ENCODE assay signal across 8 mouse cellular contexts in genomic region chr10:80208841-80209371, GRCm38 (mm10). TPM values are rescaled to one million over a fixed set of nuclear protein-coding genes. Genes with fewer than 3 reads are reported as not detected.
DNase-seq lines count a peak whose midpoint lies in the region; ATAC-seq and TF ChIP-seq lines count a peak whose summit lies in the region.

No protein-coding gene starts in this region.

- H3K27me3 ChIP-seq in heart, embryonic 14.5 days (ENCODE audit: control insufficient read depth, insufficient read depth, low read length) = no peaks in the 10 kb centered on the region; the same call in 1 of the 2 replicates
- H3K27me3 ChIP-seq in forebrain, embryonic 13.5 days = no peaks in the 10 kb centered on the region
- no peaks in the 10 kb centered on the region for H3K27me3 ChIP-seq in midbrain, embryonic 11.5 days (ENCODE audit: control insufficient read depth, insufficient read depth, low read length)

- no peak overlapping the region for H3K27ac ChIP-seq in heart, embryonic 14.5 days (replicated peaks in 1 of 2; ENCODE audit: control insufficient read depth in 1 of 2, insufficient read depth in 1 of 2, low read depth in 2 of 2, low read length in 2 of 2)
- H3K27ac ChIP-seq in ES-E14 (ENCODE audit: insufficient read depth, low read depth, low read length, poor library complexity, severe bottlenecking) = no peak overlapping the region
- peak overlapping the region; percentile 82 for H3K27ac ChIP-seq in forebrain, embryonic 13.5 days
- peak overlapping the region; percentile 75 for H3K27ac ChIP-seq in midbrain, embryonic 11.5 days (ENCODE audit: low read depth, low read length)

- H3K4me3 ChIP-seq in heart, embryonic 14.5 days (ENCODE audit: control insufficient read depth in 1 of 2, insufficient read depth in 1 of 2, low read depth in 1 of 2, low read length in 2 of 2) = no peak overlapping the region
- H3K4me3 ChIP-seq in ES-E14 (ENCODE audit: insufficient read depth in 1 of 2, low read depth in 1 of 2, low read length in 2 of 2, poor library complexity in 1 of 2, severe bottlenecking in 1 of 2) = peak overlapping the region in 1 of 2 experiments; percentile 42; a peak in 2 of 4 replicates
- peak overlapping the region; percentile 21; the same call in 1 of the 2 replicates for H3K4me3 ChIP-seq in forebrain, embryonic 13.5 days
- peak overlapping the region; percentile 24 for H3K4me3 ChIP-seq in midbrain, embryonic 11.5 days (ENCODE audit: low read depth, low read length)

- no peak for ATAC-seq in heart, embryonic 14.5 days (ENCODE audit: insufficient number of reproducible peaks, insufficient read depth, low FRiP score, low read depth)
- peak; percentile 76 for ATAC-seq in forebrain, embryonic 13.5 days
- ATAC-seq in midbrain, embryonic 11.5 days (ENCODE audit: low FRiP score) = peak; percentile 47
- ATAC-seq in activated CD4-positive, CD25-positive, alpha-beta regulatory T cell, adult 4 months = no peak

- peaks cover 2 to 4% of the 10 kb centered on the region in 2 experiments; a peak in 2 of 4 replicates for H3K4me1 ChIP-seq in heart, embryonic 14.5 days (ENCODE audit: control insufficient read depth in 2 of 2, insufficient read depth in 2 of 2, low read length in 2 of 2)
- peaks cover under 1 to 17% of the 10 kb centered on the region in 2 experiments; a peak in 2 of 4 replicates for H3K4me1 ChIP-seq in ES-E14 (ENCODE audit: control insufficient read depth in 2 of 2, insufficient read depth in 2 of 2, low read length in 2 of 2, poor library complexity in 1 of 2)
- H3K4me1 ChIP-seq in forebrain, embryonic 13.5 days = peaks cover 34% of the 10 kb centered on the region
- H3K4me1 ChIP-seq in midbrain, embryonic 11.5 days (ENCODE audit: control insufficient read depth, insufficient read depth, low read length) = peaks cover 31% of the 10 kb centered on the region

- 17% methylated on average over 24 of the region's 24 CpGs for WGBS in heart, embryonic 14.5 days
- WGBS in forebrain, embryonic 13.5 days = 3% methylated on average over 24 of the region's 24 CpGs
- WGBS in midbrain, embryonic 11.5 days = 4% methylated on average over 24 of the region's 24 CpGs

- no peak overlapping the region for H3K9ac ChIP-seq in heart, embryonic 14.5 days (ENCODE audit: low read length)
- H3K9ac ChIP-seq in ES-E14 (ENCODE audit: insufficient read depth, low read depth, low read length, poor library complexity, severe bottlenecking) = peak overlapping the region; percentile 41
- H3K9ac ChIP-seq in forebrain, embryonic 13.5 days = peak overlapping the region; percentile 58
- peak overlapping the region; percentile 55 for H3K9ac ChIP-seq in midbrain, embryonic 11.5 days (ENCODE audit: low read length)

- no peaks in the 10 kb centered on the region for H3K9me3 ChIP-seq in heart, embryonic 14.5 days (ENCODE audit: control insufficient read depth, low read length)
- no peaks in the 10 kb centered on the region for H3K9me3 ChIP-seq in ES-E14 (ENCODE audit: control insufficient read depth, insufficient read depth, low read depth, low read length)
- no peaks in the 10 kb centered on the region for H3K9me3 ChIP-seq in forebrain, embryonic 13.5 days (replicated peaks)
- no peaks in the 10 kb centered on the region for H3K9me3 ChIP-seq in midbrain, embryonic 11.5 days (ENCODE audit: control insufficient read depth, low read length)

- DNase-seq in heart, adult 18-20 months = no peak
- no peak for DNase-seq in ES-E14 (ENCODE audit: low read depth, low spot score)
- peak; percentile 94 for DNase-seq in midbrain, embryonic 11.5 days (ENCODE audit: low spot score, missing footprints)
- no peak for DNase-seq in lung, postnatal 14 days
- no peak for DNase-seq in lung, postnatal 10 days

- no peaks in the 10 kb centered on the region for H3K36me3 ChIP-seq in heart, embryonic 14.5 days (ENCODE audit: control insufficient read depth, insufficient read depth, low read length)
- H3K36me3 ChIP-seq in ES-E14 (ENCODE audit: control insufficient read depth, insufficient read depth, low read length, poor library complexity, severe bottlenecking) = no peaks in the 10 kb centered on the region
- H3K36me3 ChIP-seq in forebrain, embryonic 13.5 days (ENCODE audit: poor library complexity, severe bottlenecking) = no peaks in the 10 kb centered on the region
- H3K36me3 ChIP-seq in midbrain, embryonic 11.5 days (ENCODE audit: control insufficient read depth, insufficient read depth, low read length) = no peaks in the 10 kb centered on the region

- in situ Hi-C loops in ES-E14 (cut with MboI; ENCODE audit: low sequenced_read_pairs in 2 of 2, unreplicated experiment in 2 of 2) = no loop called here

- peak overlapping the region; percentile 16; the same call in 1 of the 2 replicates for H3K4me2 ChIP-seq in heart, embryonic 14.5 days (ENCODE audit: low read length)
- peak overlapping the region; percentile 52 for H3K4me2 ChIP-seq in forebrain, embryonic 13.5 days
- peak overlapping the region; percentile 40 for H3K4me2 ChIP-seq in midbrain, embryonic 11.5 days

TF ChIP-seq in ES-E14, 5 proteins besides CTCF, POLR2A, EP300 and RAD21:
- TF ChIP-seq ZNF384 (IDR thresholded peaks at IDR 0.05; ENCODE audit: low read depth, low read length) = no peak
- no peak for TF ChIP-seq MAFK (IDR thresholded peaks at IDR 0.05; ENCODE audit: insufficient read depth, low read depth, low read length)
- TF ChIP-seq HCFC1 (IDR thresholded peaks at IDR 0.05; ENCODE audit: borderline replicate concordance, insufficient read depth, low read length) = no peak
- no peak for TF ChIP-seq ZC3H11A (IDR thresholded peaks at IDR 0.05; ENCODE audit: borderline replicate concordance, low read depth, low read length)
- TF ChIP-seq CHD2 (IDR thresholded peaks at IDR 0.05; ENCODE audit: low read depth, low read length) = no peak

RNA-seq across cellular contexts. Expression of gene Mum1, which starts 17.3 kb away (rescaled TPM):
- polyA plus RNA-seq in heart, embryonic 14.5 days (2014; fragmentation: Nextera tagmentation; extraction: Ambion mirVana) = 28.5 and 29.3 TPM in 2 replicates
- total RNA-seq in heart, adult 18-20 months (2021) = 10 to 100 TPM; 11.4 to 14.2 TPM
- 80.8 and 115 TPM in 2 replicates for total RNA-seq in ES-E14 (2012; rRNA removed)
- polyA plus RNA-seq in forebrain, embryonic 13.5 days (2015; fragmentation: Nextera tagmentation; extraction: Ambion mirVana) = 62.1 and 64.7 TPM in 2 replicates
- 134 and 142 TPM in 2 replicates for polyA plus RNA-seq in midbrain, embryonic 11.5 days (2014; fragmentation: Nextera tagmentation; extraction: Ambion mirVana)
- polyA plus RNA-seq in activated CD4-positive, CD25-positive, alpha-beta regulatory T cell, adult 4 months (2017; shearing (Covaris generic)) = 10 to 100 TPM; 59.5 to 75.7 TPM

RNA-seq across cellular contexts. Expression of gene Efna2, which starts 29.6 kb away (rescaled TPM):
- polyA plus RNA-seq in heart, embryonic 14.5 days (2014; fragmentation: Nextera tagmentation; extraction: Ambion mirVana) = 8.4 and 10.1 TPM in 2 replicates
- 1 to 10 TPM in 1 of 2 experiments, under 1 TPM in 1; 0.98 to 1.3 TPM for total RNA-seq in heart, adult 18-20 months (2021)
- 2.7 and 3.4 TPM in 2 replicates for total RNA-seq in ES-E14 (2012; rRNA removed)
- polyA plus RNA-seq in forebrain, embryonic 13.5 days (2015; fragmentation: Nextera tagmentation; extraction: Ambion mirVana) = 17.7 and 19.5 TPM in 2 replicates
- 78.1 and 91.7 TPM in 2 replicates for polyA plus RNA-seq in midbrain, embryonic 11.5 days (2014; fragmentation: Nextera tagmentation; extraction: Ambion mirVana)
- not detected for polyA plus RNA-seq in activated CD4-positive, CD25-positive, alpha-beta regulatory T cell, adult 4 months (2017; shearing (Covaris generic))

RNA-seq across cellular contexts. Expression of gene 1600002K03Rik, which starts 36.2 kb away (rescaled TPM):
- 7.7 and 11.1 TPM in 2 replicates for polyA plus RNA-seq in heart, embryonic 14.5 days (2014; fragmentation: Nextera tagmentation; extraction: Ambion mirVana)
- total RNA-seq in heart, adult 18-20 months (2021) = 1 to 10 TPM; 4.2 to 5.7 TPM
- total RNA-seq in ES-E14 (2012; rRNA removed) = 25.4 and 31.2 TPM in 2 replicates
- 12.2 and 12.6 TPM in 2 replicates for polyA plus RNA-seq in forebrain, embryonic 13.5 days (2015; fragmentation: Nextera tagmentation; extraction: Ambion mirVana)
- 8.0 and 8.7 TPM in 2 replicates for polyA plus RNA-seq in midbrain, embryonic 11.5 days (2014; fragmentation: Nextera tagmentation; extraction: Ambion mirVana)
- 10 to 100 TPM; 18.0 to 22.7 TPM for polyA plus RNA-seq in activated CD4-positive, CD25-positive, alpha-beta regulatory T cell, adult 4 months (2017; shearing (Covaris generic))

RNA-seq across cellular contexts. Expression of gene Ndufs7, which starts 40.0 kb away (rescaled TPM):
- 721 and 734 TPM in 2 replicates for polyA plus RNA-seq in heart, embryonic 14.5 days (2014; fragmentation: Nextera tagmentation; extraction: Ambion mirVana)
- total RNA-seq in heart, adult 18-20 months (2021) = 1,000 to 10,000 TPM; 1,019 to 1,055 TPM
- 205 and 290 TPM in 2 replicates for total RNA-seq in ES-E14 (2012; rRNA removed)
- 267 and 274 TPM in 2 replicates for polyA plus RNA-seq in forebrain, embryonic 13.5 days (2015; fragmentation: Nextera tagmentation; extraction: Ambion mirVana)
- polyA plus RNA-seq in midbrain, embryonic 11.5 days (2014; fragmentation: Nextera tagmentation; extraction: Ambion mirVana) = 209 and 229 TPM in 2 replicates
- polyA plus RNA-seq in activated CD4-positive, CD25-positive, alpha-beta regulatory T cell, adult 4 months (2017; shearing (Covaris generic)) = 100 to 1,000 TPM; 205 to 250 TPM

RNA-seq across cellular contexts. Expression of gene Cirbp, which starts 43.1 kb away (rescaled TPM):
- polyA plus RNA-seq in heart, embryonic 14.5 days (2014; fragmentation: Nextera tagmentation; extraction: Ambion mirVana) = 79.4 and 80.7 TPM in 2 replicates
- 10 to 100 TPM; 46.3 to 54.9 TPM for total RNA-seq in heart, adult 18-20 months (2021)
- total RNA-seq in ES-E14 (2012; rRNA removed) = 69.6 and 105 TPM in 2 replicates
- polyA plus RNA-seq in forebrain, embryonic 13.5 days (2015; fragmentation: Nextera tagmentation; extraction: Ambion mirVana) = 274 and 308 TPM in 2 replicates
- polyA plus RNA-seq in midbrain, embryonic 11.5 days (2014; fragmentation: Nextera tagmentation; extraction: Ambion mirVana) = 81.5 and 87.1 TPM in 2 replicates
- 100 to 1,000 TPM; 132 to 177 TPM for polyA plus RNA-seq in activated CD4-positive, CD25-positive, alpha-beta regulatory T cell, adult 4 months (2017; shearing (Covaris generic))

Comparison
In these comparisons a context has a peak if more than half of its experiments do, and no peak if none do; other contexts are left out.
1. ATAC-seq: peak in forebrain, embryonic 13.5 days (single experiment) and midbrain, embryonic 11.5 days (single experiment); none in heart, embryonic 14.5 days (single experiment) and activated CD4-positive, CD25-positive, alpha-beta regulatory T cell, adult 4 months (single experiment).
2. H3K27ac ChIP-seq: peak in forebrain, embryonic 13.5 days (single experiment) and midbrain, embryonic 11.5 days (single experiment); none in heart, embryonic 14.5 days (0 of 2) and ES-E14 (single experiment).
3. H3K4me3 ChIP-seq: peak in forebrain, embryonic 13.5 days (single experiment) and midbrain, embryonic 11.5 days (single experiment); none in heart, embryonic 14.5 days (0 of 2).
4. Peak in every context shown above with its lines, with median percentiles within 50 percentile points of each other: H3K4me2 ChIP-seq.